Mouse (Mus musculus): Measurements from ENCODE around the gene Polr3c. TPM values are rescaled to one million over a fixed set of nuclear protein-coding genes. Genes with fewer than 3 reads are reported as not detected.
A peak's percentile ranks its signal among the peaks of the same experiment; 100 is the strongest.

The Polr3c gene
- polyA plus RNA-seq, 1 experiment from 2014 or later, result 11.6 TPM

- peaks cover 38% of the 10 kb centered on the region for H3K36me3 ChIP-seq (replicated peaks; ENCODE audit: insufficient read depth, low read length)
- peaks cover 13% of the 10 kb centered on the region for H3K27me3 ChIP-seq (ENCODE audit: insufficient read depth, low read length)
- no peak overlapping the region for H3K4me2 ChIP-seq (ENCODE audit: low read depth, low read length)
- H3K9ac ChIP-seq (replicated peaks), result no peak overlapping the region
- ATAC-seq (no peak), DNase-seq (no peak)
- H3K4me1 ChIP-seq (ENCODE audit: insufficient read depth), result peaks cover 11% of the 10 kb centered on the region
- H3K4me3 ChIP-seq (ENCODE audit: low read depth, low read length), result no peak overlapping the region
- H3K9me3 ChIP-seq (ENCODE audit: low read length), result no peaks in the 10 kb centered on the region
- TF ChIP-seq EP300 (IDR thresholded peaks at IDR 0.05; ENCODE audit: low read depth), result no peak
- no peak for TF ChIP-seq CTCF (IDR thresholded peaks at IDR 0.05; ENCODE audit: low read depth)
- WGBS (ENCODE audit: insufficient replicate concordance), result 72% methylated on average over 7 of the region's 7 CpGs
- H3K27ac ChIP-seq (ENCODE audit: low read depth), result no peak overlapping the region
Observed at GRCm38 (mm10) chr3:96706984-96707383, 20.4 kb downstream of the Polr3c start.

- peaks cover 11% of the 10 kb centered on the region for H3K4me1 ChIP-seq (ENCODE audit: insufficient read depth)
- 86% methylated on average over 11 of the region's 11 CpGs for WGBS (ENCODE audit: insufficient replicate concordance)
- peaks cover 13% of the 10 kb centered on the region for H3K27me3 ChIP-seq (ENCODE audit: insufficient read depth, low read length)
- no peak for DNase-seq
- ATAC-seq, result no peak
- no peak overlapping the region for H3K4me3 ChIP-seq (ENCODE audit: low read depth, low read length)
- H3K9ac ChIP-seq (replicated peaks), result no peak overlapping the region
- H3K9me3 ChIP-seq (ENCODE audit: low read length), result no peaks in the 10 kb centered on the region
- peaks cover 38% of the 10 kb centered on the region for H3K36me3 ChIP-seq (replicated peaks; ENCODE audit: insufficient read depth, low read length)
- no peak overlapping the region for H3K27ac ChIP-seq (ENCODE audit: low read depth)
- TF ChIP-seq EP300 (IDR thresholded peaks at IDR 0.05; ENCODE audit: low read depth), result no peak
- no peak for TF ChIP-seq CTCF (IDR thresholded peaks at IDR 0.05; ENCODE audit: low read depth)
- H3K4me2 ChIP-seq (ENCODE audit: low read depth, low read length), result no peak overlapping the region
Observed at GRCm38 (mm10) chr3:96706217-96706616, 21.2 kb downstream of the Polr3c start.

- 62% methylated on average over 11 of the region's 11 CpGs for WGBS (ENCODE audit: insufficient replicate concordance)
- H3K9ac ChIP-seq (replicated peaks), result no peak overlapping the region
- no peak overlapping the region for H3K4me2 ChIP-seq (ENCODE audit: low read depth, low read length)
- DNase-seq (peak; percentile 51), ATAC-seq (no peak)
- H3K27me3 ChIP-seq (ENCODE audit: insufficient read depth, low read length), result peaks cover 13% of the 10 kb centered on the region
- peaks cover 11% of the 10 kb centered on the region for H3K4me1 ChIP-seq (ENCODE audit: insufficient read depth)
- H3K4me3 ChIP-seq (ENCODE audit: low read depth, low read length), result no peak overlapping the region
- TF ChIP-seq EP300 (IDR thresholded peaks at IDR 0.05; ENCODE audit: low read depth) (no peak), CTCF (IDR thresholded peaks at IDR 0.05; ENCODE audit: low read depth) (peak; percentile 59)
- no peak overlapping the region for H3K27ac ChIP-seq (ENCODE audit: low read depth)
- H3K9me3 ChIP-seq (ENCODE audit: low read length), result no peaks in the 10 kb centered on the region
- peaks cover 35% of the 10 kb centered on the region for H3K36me3 ChIP-seq (replicated peaks; ENCODE audit: insufficient read depth, low read length)
Observed at GRCm38 (mm10) chr3:96704778-96705177, 22.6 kb downstream of the Polr3c start.

DNA sequence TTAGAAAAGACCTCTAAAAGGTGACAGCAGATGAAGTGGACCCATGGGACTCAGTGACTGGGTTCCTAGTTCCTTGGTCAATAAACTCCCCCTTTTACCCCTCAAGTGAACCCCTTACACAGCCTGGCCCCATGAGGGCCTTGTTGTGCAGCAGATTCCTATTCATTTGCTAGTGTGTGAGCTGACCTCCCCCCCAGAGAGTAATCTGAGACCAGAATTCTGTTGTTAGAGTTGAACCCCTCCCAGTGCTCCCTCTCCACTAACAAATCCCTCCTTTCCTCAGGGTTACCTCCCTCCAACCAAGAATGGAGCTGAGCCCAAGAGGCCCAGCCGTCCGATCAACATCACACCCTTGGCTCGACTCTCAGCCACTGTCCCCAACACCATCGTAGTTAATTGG is 26.4 kb downstream of the Polr3c start:
- H3K36me3 ChIP-seq (replicated peaks; ENCODE audit: insufficient read depth, low read length), result peaks cover 35% of the 10 kb centered on the region
- H3K4me3 ChIP-seq (ENCODE audit: low read depth, low read length), result no peak overlapping the region
- H3K27ac ChIP-seq (ENCODE audit: low read depth), result no peak overlapping the region
- ATAC-seq (no peak), DNase-seq (no peak)
- H3K27me3 ChIP-seq (ENCODE audit: insufficient read depth, low read length), result no peaks in the 10 kb centered on the region
- H3K4me1 ChIP-seq (ENCODE audit: insufficient read depth), result peaks cover 9% of the 10 kb centered on the region
- H3K4me2 ChIP-seq (ENCODE audit: low read depth, low read length), result no peak overlapping the region
- no peak overlapping the region for H3K9ac ChIP-seq (replicated peaks)
- 83% methylated on average over 4 of the region's 4 CpGs for WGBS (ENCODE audit: insufficient replicate concordance)
- no peaks in the 10 kb centered on the region for H3K9me3 ChIP-seq (ENCODE audit: low read length)
- TF ChIP-seq EP300 (IDR thresholded peaks at IDR 0.05; ENCODE audit: low read depth), result no peak
- no peak for TF ChIP-seq CTCF (IDR thresholded peaks at IDR 0.05; ENCODE audit: low read depth)

- WGBS (ENCODE audit: insufficient replicate concordance), result 50% methylated on average over 7 of the region's 7 CpGs
- Histone ChIP-seq H3K4me2 (ENCODE audit: low read depth, low read length) (no peak overlapping the region), H3K4me3 (ENCODE audit: low read depth, low read length) (no peak overlapping the region), H3K9ac (replicated peaks) (no peak overlapping the region), H3K36me3 (replicated peaks; ENCODE audit: insufficient read depth, low read length) (peaks cover 35% of the 10 kb centered on the region), H3K27me3 (ENCODE audit: insufficient read depth, low read length) (no peaks in the 10 kb centered on the region), H3K27ac (ENCODE audit: low read depth) (no peak overlapping the region), H3K4me1 (ENCODE audit: insufficient read depth) (peaks cover 12% of the 10 kb centered on the region), H3K9me3 (ENCODE audit: low read length) (no peaks in the 10 kb centered on the region)
- TF ChIP-seq EP300 (IDR thresholded peaks at IDR 0.05; ENCODE audit: low read depth), result no peak
- peak; percentile 64 for TF ChIP-seq CTCF (IDR thresholded peaks at IDR 0.05; ENCODE audit: low read depth)
- no peak for ATAC-seq
- peak; percentile 53 for DNase-seq
Observed at GRCm38 (mm10) chr3:96700376-96700775, 27.1 kb downstream of the Polr3c start.

GRCm38 (mm10) chr3:96698993-96699690 is 28.3 kb downstream of the Polr3c start:
- Histone ChIP-seq H3K9me3 (ENCODE audit: low read length) (no peaks in the 10 kb centered on the region), H3K4me2 (ENCODE audit: low read depth, low read length) (no peak overlapping the region), H3K27ac (ENCODE audit: low read depth) (no peak overlapping the region), H3K27me3 (ENCODE audit: insufficient read depth, low read length) (no peaks in the 10 kb centered on the region), H3K4me3 (ENCODE audit: low read depth, low read length) (no peak overlapping the region), H3K4me1 (ENCODE audit: insufficient read depth) (peaks cover 12% of the 10 kb centered on the region), H3K36me3 (replicated peaks; ENCODE audit: insufficient read depth, low read length) (peaks cover 24% of the 10 kb centered on the region), H3K9ac (replicated peaks) (no peak overlapping the region)
- 76% methylated on average over 19 of the region's 19 CpGs for WGBS (ENCODE audit: insufficient replicate concordance)
- DNase-seq (no peak), ATAC-seq (no peak)
- TF ChIP-seq EP300 (IDR thresholded peaks at IDR 0.05; ENCODE audit: low read depth) (no peak), CTCF (IDR thresholded peaks at IDR 0.05; ENCODE audit: low read depth) (no peak)
